Mouse (Mus musculus) embryo, embryonic 11 days (tissue): ENCODE data around the gene Actrt3.
A peak's percentile ranks its signal among the peaks of the same experiment; 100 is the strongest.

Experiments
- DNase-seq: peaks from one replicate; pipeline ENCODE4 v3.0.0-alpha.2; 2015

Gene Actrt3

DNA sequence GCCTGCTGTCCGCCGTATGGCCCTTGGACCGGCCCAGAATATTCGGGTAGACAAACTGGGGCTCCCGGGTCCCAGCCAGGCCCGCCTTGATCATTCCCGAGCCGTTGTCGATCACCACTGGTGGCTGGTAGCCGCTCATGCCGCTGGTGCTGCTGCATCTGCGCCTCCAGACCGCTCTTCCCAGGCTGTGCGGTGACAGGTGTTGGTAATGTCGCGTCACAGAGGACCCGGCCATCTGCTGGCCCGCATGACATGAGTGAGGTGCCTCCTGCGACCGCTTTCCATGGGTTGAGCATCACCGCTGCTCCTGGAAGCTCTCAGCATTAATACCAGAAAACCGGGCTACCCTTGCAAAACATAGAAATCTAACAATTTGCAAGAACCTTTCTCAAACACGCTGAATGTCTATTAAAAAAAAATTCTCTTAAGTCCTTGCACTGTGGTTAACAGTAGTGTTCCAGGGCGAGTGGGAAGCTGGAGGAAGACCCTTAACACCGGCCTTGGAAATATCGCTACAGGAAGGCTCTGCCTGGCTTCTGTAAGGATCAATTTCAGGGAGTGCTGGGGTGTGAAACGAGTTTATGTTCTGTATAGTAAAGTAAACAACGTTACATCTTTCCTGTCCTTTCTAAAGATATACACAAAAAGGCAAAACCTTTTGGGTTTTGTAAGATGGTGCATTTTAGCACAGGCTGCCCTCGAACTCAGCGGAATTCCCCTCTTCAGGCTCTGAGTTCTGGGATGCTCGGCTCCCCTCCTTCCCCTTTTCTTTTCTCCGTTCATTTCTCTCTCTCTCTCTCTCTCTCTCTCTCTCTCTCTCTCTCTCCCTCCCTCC lies at the start of gene Actrt3:
Gene Actrt3, minus strand, starts transcription at position 229 of the 835 bp plus-strand sequence.
- peak; percentile 57 for DNase-seq

DNA sequence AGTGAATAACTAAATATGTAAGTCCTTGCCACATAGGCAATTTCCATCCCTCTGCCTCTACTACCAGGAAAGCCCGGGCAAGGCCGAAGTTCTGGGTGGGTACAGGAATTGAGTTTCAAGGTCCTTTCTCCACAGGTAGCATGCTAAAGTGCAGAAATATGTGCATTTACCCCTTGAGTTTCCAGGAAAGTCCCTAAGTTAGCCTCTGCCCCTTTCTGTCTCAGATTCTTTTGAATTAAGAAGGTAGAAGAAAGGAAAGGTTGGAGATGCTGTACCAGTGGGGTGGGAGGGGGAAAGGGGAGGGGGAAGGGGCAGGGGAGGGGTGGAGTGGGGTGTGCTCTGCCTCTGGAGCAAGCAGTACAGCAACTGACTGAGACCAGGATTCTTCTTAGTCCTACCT lies 48.7 kb upstream of the Actrt3 start:
- DNase-seq = no peak

DNA sequence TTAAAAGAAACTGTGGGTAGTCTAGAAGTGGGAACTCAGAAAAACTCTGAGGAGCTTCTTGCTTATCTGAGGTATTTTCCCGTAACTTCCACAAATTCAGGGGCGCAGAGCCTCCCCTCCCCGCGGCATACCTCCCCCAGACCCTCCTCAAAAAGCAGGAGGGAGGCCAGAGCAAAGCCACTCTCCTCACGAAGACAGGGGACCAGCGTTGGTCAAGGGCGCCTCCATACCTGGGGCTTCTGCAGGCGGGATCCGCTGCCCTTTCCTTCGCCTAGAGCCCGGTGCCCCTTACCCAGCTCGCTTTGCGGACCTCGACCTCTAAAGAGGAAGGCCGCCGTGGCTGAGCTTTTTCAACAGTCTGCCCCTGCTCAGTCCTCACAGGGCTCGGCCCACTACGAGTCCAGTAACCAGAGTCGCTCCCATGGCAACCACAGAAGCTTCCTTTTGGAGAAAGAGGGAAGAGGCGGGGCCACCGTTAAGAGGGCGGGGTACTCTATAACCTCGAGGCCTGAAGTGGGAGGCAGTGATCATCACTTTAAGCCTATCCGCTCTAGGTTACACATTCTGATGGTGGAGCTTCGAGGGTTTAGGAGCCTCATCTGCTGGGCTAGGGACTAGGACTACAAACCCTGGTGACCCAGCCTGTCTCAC lies 47.8 kb upstream of the Actrt3 start, which contains the start of gene Lrrc34:
Gene Lrrc34, minus strand, starts transcription at position 430 of the 651 bp plus-strand sequence.
- DNase-seq = peak; percentile 91

DNA sequence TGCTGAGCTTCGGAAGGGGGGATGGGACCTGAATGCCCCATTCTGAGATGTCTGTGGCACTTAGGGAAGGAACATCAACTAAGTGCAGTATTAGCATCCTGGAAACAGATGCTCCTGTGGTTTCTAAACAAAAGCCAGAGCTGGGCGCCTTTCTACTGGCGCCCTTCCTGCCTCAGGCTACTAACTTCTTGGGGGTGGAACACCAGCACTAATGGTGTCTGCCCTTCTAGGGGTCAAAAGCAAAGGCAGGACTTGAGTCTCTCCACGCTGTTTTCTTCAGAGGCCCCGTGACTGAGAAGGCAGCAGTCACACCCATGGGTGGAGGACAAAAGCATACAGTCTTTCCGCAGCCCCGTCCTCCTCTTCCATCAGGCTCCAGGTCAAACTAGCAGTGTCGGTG lies 47.0 kb upstream of the Actrt3 start:
- DNase-seq = no peak

DNA sequence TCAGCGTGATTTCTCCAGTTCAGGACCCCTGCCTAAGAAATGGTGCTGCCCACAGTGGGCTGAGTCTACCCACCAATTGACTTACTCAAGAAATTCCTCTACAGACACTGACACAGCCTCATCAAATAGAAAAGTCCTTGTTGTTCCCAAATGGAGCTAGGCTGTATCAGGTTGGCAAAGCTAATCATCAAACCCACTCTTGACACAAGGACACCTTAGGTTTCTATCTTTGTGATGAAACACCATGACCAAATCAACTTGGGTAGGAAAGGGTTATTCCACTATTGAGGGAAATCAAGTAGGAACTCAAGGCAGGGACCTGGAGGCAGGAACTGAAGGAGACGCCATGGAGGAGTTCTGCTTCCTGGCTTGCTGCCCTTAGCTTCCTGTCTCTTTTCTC lies 44.5 kb upstream of the Actrt3 start, which contains the start of gene Lrriq4:
Gene Lrriq4, plus strand, starts transcription at position 301 of the 400 bp plus-strand sequence.
- DNase-seq = no peak

DNA sequence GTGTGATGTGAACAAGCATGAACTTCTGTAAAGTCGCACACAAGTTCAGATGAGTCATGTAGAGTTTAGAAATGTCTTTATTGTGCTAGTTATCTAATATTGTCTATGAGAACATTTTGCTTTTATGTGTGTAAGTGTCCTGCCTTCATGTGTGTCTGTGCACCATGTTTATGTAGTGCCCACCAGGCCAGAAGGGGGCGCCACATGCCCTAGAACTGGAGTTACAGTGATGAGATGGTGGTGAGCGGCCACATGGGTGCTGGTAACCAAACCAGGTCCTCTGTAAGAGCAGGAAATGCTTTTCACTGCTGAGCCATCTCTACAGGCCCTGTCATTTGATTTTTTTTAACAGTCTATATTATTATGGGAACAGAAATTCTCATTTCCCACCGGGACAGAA lies 35.9 kb upstream of the Actrt3 start:
- DNase-seq = no peak

DNA sequence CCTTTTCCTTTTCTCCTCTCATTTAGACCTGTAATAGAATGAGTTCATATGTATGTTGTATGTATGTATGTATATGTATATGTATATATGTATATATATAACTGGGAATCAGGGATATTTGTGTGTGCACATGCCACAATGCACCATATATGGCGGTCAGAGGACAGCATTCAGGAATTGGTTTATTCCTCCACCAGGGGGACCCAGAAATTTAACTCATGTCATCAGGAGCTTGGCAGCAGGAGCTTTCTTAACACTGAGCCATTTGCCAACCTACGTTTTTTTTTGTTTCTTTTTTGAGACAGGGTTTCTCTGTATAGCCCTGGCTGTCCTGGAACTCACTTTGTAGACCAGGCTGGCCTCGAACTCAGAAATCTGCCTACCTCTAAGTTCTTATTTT lies 33.9 kb upstream of the Actrt3 start:
- peak; percentile 18 for DNase-seq

DNA sequence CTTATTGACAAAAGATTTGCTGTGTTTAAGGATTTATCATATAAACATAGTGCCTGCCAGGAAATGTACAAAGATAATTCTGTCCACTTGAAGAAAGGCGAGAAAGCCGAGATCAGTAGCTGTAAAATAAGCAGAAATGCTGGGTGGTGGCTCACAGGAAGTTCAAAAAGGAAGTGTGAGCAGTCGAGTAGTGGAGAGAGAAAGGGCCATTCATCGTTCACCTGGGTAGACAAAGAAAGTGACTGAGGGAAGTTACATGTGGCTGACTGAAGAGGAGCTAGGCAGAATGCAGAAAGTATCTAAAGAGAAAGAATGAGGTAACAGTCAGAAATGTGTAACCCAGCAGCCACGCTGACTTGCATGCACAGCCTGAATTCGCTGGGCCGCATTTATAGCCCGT lies 20.4 kb upstream of the Actrt3 start:
- DNase-seq = no peak

DNA sequence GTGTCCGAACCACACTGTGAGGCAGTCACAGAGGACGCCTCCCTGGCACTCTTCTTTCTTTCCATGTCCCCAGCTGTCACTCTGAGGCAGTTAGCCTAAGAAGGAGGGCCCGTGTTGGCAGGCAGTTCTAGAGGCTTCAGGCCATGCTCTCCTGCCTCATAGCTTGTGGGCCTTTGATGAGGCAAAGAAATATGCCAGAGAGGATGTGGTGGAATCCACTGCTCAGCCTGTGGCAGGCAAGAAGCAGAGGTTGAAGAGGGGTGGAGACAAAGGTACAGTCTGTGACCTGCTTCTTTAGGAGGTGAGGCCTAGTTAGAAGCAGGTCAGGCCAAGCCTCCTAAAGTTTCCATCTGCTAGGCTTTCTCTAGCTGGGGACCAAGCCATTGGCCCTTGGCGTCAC lies 11.2 kb upstream of the Actrt3 start:
- DNase-seq = no peak

DNA sequence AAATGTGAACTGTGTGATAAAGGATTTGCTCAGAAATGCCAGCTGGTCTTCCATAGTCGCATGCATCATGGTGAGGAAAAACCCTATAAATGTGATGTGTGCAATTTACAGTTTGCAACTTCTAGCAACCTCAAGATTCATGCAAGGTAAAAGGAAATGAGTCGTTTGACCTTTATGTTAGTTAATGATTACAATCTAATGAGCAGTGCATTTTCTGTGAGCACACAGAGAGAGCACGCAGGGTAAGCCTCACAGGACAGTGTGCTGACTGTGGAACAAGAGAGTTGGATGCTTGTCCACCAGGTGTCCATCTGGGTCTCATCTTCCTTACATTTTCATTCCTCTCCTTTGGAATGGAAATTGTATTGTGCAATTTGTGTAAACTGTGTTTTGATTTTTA lies 9.3 kb upstream of the Actrt3 start:
- no peak for DNase-seq

DNA sequence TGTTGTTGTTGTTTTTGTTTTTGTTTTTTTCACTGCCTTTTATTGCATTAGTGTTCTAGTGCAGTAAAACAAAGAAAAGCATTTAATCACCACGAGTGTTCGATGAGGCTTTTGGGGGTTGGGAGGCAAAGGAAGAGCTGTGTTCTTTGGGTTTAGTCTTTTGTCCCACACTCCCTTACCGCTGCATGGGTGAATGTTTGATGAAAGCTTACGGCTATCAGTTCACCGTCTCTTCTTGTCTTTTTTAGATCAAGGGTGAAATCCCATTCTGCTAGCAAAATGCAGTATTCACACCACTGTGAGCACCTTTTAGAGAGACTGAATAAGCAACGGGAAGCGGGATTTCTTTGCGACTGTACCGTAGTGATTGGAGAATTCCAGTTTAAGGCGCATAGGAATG lies 3.5 kb upstream of the Actrt3 start:
- DNase-seq = no peak

DNA sequence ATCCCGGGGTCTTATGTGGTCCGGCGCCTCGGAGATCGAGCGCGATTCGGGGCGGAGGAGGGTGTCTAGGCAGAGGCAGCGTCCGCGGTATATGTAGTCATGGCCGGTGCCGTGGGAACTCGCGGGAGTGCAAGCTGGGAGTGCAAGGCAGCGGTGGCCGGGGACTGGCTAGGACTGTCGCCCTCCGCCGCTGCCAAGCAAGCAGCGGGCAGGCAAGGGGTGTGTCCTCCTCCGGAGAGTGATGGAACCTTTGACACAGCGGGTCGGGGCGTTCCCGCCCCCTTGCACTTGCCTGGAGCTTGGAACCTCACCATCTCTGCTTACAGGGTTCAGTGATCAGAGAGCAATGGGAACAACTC lies 3.0 kb upstream of the Actrt3 start:
- DNase-seq = peak; percentile 82

DNA sequence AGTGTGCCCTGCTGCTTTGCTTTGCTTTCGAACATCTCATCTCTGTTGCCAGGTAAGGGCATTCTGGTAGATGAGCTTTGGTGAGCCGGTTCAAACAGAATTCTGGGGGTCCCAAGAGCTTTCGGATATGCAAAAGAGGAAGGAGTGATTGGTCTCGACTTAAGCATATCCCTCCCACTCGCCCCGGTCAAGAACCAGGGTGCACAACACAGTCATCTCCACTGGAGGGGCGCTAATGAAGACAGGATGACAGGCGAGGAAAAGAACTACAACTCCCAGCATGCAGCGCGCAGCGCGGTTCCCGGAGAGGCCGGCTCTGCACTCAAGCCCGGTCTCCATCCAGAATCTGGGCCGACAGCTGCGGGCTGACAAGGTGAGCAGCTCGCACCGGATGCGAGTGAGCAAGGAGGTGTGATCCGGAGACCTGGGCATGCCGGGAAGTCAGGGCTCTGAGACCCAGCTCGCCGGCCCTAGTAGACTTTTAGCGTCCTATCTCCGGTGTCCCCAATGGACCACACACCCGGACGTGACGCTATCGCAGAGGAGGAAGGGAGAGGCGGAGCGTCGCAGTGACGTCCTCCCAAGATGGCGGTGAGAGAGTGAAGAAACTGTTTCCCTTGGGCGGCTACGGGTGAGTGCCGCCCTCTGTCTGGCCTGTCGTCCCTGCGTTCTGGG lies 2.5 kb upstream of the Actrt3 start, which contains the start of gene Mynn:
Gene Mynn, plus strand, starts transcription at position 1 of the 675 bp plus-strand sequence.
- DNase-seq = peak; percentile 96

DNA sequence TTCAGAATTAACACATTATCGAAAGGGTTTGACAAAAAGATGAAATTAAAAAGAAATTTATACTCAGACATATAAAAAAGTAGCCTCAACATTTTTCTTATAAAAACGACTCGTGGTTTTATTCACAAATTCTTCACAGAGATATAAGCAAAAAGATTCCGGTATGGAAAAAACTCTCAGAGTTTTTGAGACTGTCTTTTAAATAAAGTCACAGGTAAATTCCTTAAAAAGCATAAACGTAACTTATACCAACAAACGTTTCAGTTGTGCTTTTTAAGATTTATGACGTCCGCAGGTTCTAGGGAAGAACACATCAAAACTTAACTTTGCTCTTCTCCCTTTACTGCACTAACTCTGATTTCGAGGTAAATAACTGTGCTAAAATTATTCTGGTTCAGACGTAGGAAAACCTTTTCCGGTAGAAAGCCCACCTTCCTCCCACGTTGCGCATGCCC lies 1.9 kb upstream of the Actrt3 start:
- DNase-seq = no peak

DNA sequence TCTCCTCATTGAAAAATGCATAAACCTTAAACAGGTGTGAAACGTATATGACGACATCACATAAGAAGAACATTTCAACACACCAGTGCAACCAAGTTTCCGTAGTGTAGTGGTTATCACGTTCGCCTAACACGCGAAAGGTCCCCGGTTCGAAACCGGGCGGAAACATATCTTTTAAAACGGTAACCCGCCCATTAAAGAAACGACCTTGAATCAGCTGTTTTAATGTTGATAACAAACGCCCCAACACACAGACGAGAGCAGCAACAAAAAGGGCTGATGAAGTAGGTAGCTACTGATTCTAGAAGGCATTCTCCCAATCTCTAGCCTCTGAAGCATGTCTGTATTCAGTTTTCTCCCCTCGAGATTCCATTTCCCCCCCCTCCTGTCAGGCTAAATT lies 1.4 kb upstream of the Actrt3 start:
- peak; percentile 91 for DNase-seq

DNA sequence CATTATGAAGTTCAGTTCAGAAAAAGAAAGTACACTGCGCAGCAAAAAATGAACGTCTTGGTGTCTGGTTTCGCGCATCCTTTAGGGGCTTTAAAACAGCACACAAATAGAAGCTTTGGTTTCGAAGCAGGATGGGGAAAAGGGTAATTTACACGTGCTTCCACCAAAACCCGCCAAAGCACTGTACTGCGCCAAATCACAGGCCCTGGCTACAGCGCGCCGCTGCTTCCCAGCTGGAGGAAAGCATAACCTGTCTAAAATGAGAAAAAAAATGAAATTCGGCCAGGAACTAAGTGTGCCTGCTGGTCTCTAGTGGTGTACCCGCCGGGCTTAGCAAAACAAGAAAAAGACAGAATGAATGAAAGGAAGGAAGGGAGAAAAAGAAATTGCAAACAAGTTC lies 978 bp upstream of the Actrt3 start:
- DNase-seq = peak; percentile 62

DNA sequence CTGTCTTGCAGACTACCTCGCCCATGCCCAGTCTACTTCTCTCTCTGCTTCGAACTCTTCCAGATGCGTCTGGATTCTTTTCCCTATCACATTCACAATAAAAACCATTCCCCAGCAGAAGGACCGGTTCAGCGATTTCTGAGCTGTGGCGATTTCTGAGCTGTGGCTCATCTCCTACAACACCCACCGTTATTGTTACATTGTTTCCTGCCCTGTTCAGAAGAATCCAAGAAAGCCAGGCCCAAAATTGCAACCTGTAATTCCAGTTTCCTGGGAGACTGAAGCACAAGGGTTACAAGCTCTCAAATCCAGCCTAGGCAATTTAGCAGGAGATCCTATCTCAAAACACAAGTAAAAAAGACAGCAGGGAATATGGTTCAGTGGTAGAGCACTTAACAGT lies 2.5 kb downstream of the Actrt3 start:
- DNase-seq = no peak

DNA sequence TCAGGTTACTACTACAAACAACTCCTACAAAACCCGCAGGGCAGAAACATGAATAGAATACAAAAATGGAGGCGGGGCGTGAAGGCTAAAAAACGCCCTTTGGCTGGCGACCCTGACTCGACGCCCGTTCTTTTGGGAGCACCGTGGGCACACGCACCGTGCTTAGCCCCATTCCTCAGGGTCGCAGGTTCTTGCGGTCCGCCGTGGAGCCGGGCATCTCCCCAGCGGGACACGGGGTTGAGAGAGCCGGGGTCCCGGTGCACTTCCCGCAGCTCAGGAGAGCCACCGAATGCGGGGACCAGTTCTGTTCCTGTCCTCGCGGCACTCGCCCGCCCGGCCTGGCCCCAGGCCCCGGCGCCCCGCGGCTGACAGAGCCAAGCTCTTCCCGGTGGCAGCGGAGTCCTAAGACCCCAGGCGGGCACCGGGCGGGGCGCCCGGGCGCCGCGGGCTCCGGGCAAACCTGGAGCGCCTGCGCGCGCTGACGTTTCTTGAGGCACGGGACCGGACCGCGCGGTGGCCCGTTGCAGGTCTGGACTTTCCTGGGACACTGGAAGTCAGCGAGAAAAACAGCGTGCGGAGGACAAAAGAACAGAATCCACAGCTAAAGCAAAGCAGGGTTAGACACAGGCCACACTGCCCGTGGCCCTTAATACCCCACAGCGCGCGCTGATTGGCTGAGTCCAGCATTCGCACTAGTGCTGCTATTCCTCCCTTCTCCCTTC lies 4.5 kb downstream of the Actrt3 start:
- peak; percentile 76 for DNase-seq

DNA sequence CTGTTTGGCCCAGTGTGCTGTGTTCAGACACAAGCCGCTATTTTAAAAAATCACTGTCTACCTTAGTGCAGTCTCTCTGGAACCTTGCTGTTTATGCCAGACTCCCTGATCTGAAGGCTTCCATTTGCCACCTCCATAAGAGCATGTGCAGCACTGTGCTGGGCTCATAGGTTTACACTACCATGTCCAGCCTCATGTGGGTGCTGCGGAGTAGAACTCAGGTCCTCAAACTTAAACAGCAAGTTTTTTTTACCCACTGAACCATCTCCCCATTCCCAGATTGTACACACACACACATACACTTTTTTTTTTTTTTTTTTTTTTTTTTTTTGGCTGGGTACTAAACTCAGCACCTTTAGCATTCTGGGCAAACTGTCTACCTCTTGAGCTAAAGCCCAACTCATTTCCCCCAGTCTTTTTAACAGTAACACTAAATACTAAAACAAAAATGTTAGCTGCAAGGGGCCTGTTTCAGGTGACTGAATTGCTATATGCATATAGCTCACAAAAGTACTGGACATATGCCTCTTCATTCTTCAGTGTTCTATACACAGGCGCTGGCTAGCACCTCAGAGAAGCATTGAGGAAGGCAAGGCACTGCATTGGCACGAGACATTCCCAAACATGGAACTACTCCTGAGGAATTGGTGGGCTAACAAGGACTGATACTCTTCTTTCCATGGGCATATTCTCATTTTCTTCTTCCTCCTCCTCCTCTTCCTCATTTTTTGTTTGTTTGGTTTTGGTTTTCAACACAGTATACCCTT lies 5.8 kb downstream of the Actrt3 start:
- DNase-seq = peak; percentile 43

DNA sequence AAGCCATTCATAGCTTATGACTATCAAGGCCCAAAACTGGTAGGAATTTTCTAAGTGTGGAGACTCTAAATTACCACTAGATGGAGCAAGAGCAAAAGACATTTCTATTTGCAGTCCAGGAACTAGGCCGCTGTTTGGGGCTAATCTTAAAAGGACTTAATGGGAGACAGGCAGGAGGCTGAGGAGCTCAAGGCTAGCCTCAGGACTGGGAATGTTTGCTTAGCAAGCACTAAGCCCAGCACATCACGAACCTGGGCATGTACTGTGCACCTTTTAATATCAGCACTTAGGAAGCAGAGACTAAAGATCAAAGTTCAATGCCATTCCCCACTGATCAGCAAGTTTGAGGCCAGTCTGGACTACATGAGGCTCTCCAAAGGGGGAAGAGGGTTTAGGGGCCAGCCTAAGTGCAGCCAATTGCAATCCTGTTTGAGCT lies 7.3 kb downstream of the Actrt3 start:
- DNase-seq = peak; percentile 85

DNA sequence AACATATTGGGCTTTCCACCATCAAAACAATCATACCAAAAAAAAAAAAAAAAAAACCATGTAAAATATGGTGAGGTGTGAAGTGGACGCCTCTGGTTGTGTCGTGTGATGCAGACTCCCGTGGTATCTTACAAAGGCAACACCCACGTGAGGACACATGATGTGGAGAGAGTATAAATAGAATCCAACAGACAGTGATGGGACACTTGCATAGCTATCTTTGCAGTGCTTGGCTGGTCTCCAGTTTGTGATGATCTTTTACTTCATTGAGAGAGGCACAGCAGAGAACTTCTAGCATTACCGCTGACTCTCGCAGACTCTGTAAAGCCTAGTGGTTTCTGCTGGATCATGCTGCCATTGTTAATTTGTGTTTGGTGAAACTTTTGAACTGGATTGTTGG lies 10.9 kb downstream of the Actrt3 start:
- DNase-seq = no peak

DNA sequence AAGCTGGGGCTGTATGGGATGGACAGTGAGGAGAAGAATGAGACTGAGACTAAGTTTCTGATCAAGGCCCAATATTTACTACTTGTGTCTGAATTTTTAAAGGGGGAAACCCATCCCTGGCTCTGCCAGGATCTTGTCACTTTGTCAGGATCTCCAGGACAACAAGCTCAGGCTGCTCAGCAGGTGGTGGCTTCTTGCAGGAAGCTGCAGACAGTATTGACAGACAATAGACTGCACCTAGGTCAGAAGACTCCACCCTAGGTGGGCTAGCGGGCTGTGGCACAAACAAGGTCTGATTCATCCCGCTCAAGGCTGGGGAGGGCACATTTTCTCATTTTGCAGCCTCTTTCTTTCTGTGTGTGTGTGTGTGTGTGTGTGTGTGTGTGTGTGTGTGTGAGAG lies 26.2 kb downstream of the Actrt3 start:
- DNase-seq = no peak
